Mouse (Mus musculus): Measurements from ENCODE around the gene Sgce. TPM values are rescaled to one million over a fixed set of nuclear protein-coding genes. Genes with fewer than 3 reads are reported as not detected.
A peak's percentile ranks its signal among the peaks of the same experiment; 100 is the strongest.
"Not testable (repeated sequence)": the region's sequence is repeated elsewhere in the genome, so short reads cannot be mapped to it uniquely, and the experiment has no call there.

Gene Sgce
- 67.8 and 74.8 TPM in 2 replicates for polyA plus RNA-seq (2015; fragmentation: Nextera tagmentation; extraction: Ambion mirVana)

DNA sequence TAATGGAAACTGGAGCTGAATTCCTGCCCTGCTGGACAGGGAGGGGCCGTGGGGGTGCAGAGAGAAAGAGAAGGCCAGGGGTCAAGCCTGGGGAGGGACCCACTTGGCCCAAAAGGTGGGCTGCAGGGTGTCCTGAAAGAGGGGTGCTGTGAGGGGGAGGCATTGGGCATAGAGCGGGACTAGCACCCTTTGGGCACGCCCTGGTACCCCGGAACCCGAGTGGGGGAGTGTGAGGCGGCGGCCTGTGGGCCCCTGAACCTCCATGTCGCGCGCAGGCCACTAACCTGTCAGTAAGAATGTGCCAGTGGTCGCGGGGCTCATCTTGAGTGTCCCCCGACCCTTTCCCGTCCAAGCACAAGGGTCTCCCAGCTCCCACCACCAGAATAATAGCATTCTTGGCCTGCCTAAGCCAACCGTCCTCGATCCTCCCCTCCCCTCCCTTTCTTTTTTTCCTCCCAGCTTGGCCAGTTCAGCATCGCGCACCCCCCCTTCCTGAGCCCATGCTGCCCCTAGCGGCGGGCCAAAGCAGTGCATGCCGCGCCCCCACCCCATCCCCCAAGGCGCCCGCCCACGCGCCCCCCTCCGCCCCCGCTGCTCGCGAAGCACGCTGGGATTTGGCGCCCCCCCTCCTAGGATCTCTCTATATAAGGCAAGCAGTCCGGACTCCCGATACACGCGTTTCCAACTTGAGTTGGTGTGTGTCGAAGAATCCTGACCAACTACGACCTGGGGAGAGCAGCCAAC lies at the start of gene Sgce, which contains the start of gene Peg10:
Sgce (minus strand) TSS at position 512 of the 744 bp plus-strand sequence.
Peg10 (plus strand) TSS at position 611 of the 744 bp plus-strand sequence.
- WGBS = 52% methylated on average over 31 of the region's 38 CpGs
- Histone ChIP-seq H3K36me3 (no peaks in the 10 kb centered on the region), H3K9me3 (no peaks in the 10 kb centered on the region), H3K4me3 (peak within 1 kb of the TSS; percentile 50), H3K27ac (peak within 1 kb of the TSS; percentile 59), H3K4me2 (peak within 1 kb of the TSS; percentile 81), H3K27me3 (no peaks in the 10 kb centered on the region), H3K4me1 (no peaks in the 10 kb centered on the region), H3K9ac (peak within 1 kb of the TSS; percentile 53)
- peak; percentile 65 for ATAC-seq (ENCODE audit: borderline replicate concordance, extremely low read depth, low FRiP score, low TSS enrichment)

DNA sequence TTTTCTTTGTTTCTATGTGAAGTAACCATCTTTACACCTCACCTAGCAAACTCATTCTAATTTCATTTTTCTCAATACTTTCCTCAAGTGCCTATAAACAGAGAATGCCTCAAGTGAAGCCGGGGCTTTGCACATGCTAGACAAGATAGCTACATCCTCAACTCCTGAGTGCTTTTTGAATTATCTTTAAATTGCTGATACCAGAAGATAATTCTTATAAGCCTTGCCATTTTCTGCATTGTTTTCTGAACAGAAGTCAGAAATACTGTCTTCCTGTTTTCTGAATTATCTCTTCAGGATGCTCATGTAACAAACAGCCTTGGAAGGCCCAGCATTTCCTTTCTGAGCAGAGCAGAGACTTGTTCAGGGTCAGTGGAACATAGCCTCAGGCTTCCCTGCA lies 49.3 kb upstream of the Sgce start:
- H3K36me3 ChIP-seq = no peaks in the 10 kb centered on the region
- no peak overlapping the region for H3K4me3 ChIP-seq
- H3K9me3 ChIP-seq = no peaks in the 10 kb centered on the region
- H3K27me3 ChIP-seq = no peaks in the 10 kb centered on the region
- H3K4me2 ChIP-seq = no peak overlapping the region
- no peak overlapping the region for H3K9ac ChIP-seq
- no peaks in the 10 kb centered on the region for H3K4me1 ChIP-seq
- no peak for ATAC-seq (ENCODE audit: borderline replicate concordance, extremely low read depth, low FRiP score, low TSS enrichment)
- WGBS = 84% methylated on average over 1 of the region's 1 CpGs
- no peak overlapping the region for H3K27ac ChIP-seq

- 36% methylated on average over 2 of the region's 2 CpGs for WGBS
- no peak overlapping the region for H3K4me2 ChIP-seq
- H3K27me3 ChIP-seq = no peaks in the 10 kb centered on the region
- H3K9ac ChIP-seq = no peak overlapping the region
- H3K9me3 ChIP-seq = no peaks in the 10 kb centered on the region
- ATAC-seq (ENCODE audit: borderline replicate concordance, extremely low read depth, low FRiP score, low TSS enrichment) = peak; percentile 99
- H3K36me3 ChIP-seq = no peaks in the 10 kb centered on the region
- no peaks in the 10 kb centered on the region for H3K4me1 ChIP-seq
- no peak overlapping the region for H3K27ac ChIP-seq
- H3K4me3 ChIP-seq = no peak overlapping the region
Observed at GRCm38 (mm10) chr6:4762252-4762651, 15.2 kb upstream of the Sgce start.

GRCm38 (mm10) chr6:4761415-4762142 lies 14.6 kb upstream of the Sgce start:
- H3K4me1 ChIP-seq; H3K4me2 ChIP-seq; H3K27me3 ChIP-seq; H3K27ac ChIP-seq; H3K9ac ChIP-seq; ATAC-seq (ENCODE audit: borderline replicate concordance, extremely low read depth, low FRiP score, low TSS enrichment); H3K36me3 ChIP-seq; H3K9me3 ChIP-seq; H3K4me3 ChIP-seq: not testable (repeated sequence)
- 33% methylated on average over 3 of the region's 3 CpGs for WGBS

GRCm38 (mm10) chr6:4754886-4755285 lies 7.9 kb upstream of the Sgce start:
- 91% methylated on average over 16 of the region's 16 CpGs for WGBS
- H3K36me3 ChIP-seq = peaks cover 3% of the 10 kb centered on the region; the same call in 1 of the 2 replicates
- no peak overlapping the region for H3K4me3 ChIP-seq
- H3K4me2 ChIP-seq = no peak overlapping the region
- H3K27ac ChIP-seq = no peak overlapping the region
- no peak overlapping the region for H3K9ac ChIP-seq
- no peaks in the 10 kb centered on the region for H3K9me3 ChIP-seq
- no peaks in the 10 kb centered on the region for H3K4me1 ChIP-seq
- no peaks in the 10 kb centered on the region for H3K27me3 ChIP-seq
- no peak for ATAC-seq (ENCODE audit: borderline replicate concordance, extremely low read depth, low FRiP score, low TSS enrichment)

DNA sequence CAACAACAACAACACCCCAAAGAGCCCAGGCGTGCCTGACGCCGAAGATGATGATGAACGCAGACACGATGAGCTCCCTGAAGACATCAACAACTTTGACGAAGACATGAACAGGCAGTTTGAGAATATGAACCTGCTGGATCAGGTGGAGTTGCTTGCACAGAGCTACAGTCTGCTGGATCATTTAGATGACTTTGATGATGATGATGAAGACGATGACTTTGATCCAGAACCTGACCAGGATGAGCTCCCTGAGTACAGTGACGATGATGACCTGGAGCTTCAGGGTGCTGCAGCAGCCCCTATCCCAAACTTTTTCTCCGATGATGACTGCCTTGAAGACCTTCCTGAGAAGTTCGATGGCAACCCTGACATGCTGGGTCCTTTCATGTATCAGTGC lies 7.3 kb upstream of the Sgce start:
- WGBS = 90% methylated on average over 10 of the region's 10 CpGs
- H3K9ac ChIP-seq = no peak overlapping the region

GRCm38 (mm10) chr6:4751355-4751754 lies 4.3 kb upstream of the Sgce start:
- Histone ChIP-seq H3K27me3 (no peaks in the 10 kb centered on the region), H3K27ac (no peak overlapping the region), H3K9ac (no peak overlapping the region), H3K36me3 (peaks cover 3% of the 10 kb centered on the region; the same call in 1 of the 2 replicates), H3K4me2 (no peak overlapping the region), H3K4me3 (no peak overlapping the region), H3K4me1 (no peaks in the 10 kb centered on the region), H3K9me3 (no peaks in the 10 kb centered on the region)
- 73% methylated on average over 4 of the region's 4 CpGs for WGBS
- ATAC-seq (ENCODE audit: borderline replicate concordance, extremely low read depth, low FRiP score, low TSS enrichment) = no peak

More for the DNA sequence above, 7.3 kb upstream of the Sgce start:
- H3K27me3 ChIP-seq = no peaks in the 10 kb centered on the region
- H3K9me3 ChIP-seq = no peaks in the 10 kb centered on the region
- H3K4me2 ChIP-seq = no peak overlapping the region
- H3K4me3 ChIP-seq = no peak overlapping the region
- no peak for ATAC-seq (ENCODE audit: borderline replicate concordance, extremely low read depth, low FRiP score, low TSS enrichment)
- peaks cover 3% of the 10 kb centered on the region; the same call in 1 of the 2 replicates for H3K36me3 ChIP-seq
- no peaks in the 10 kb centered on the region for H3K4me1 ChIP-seq
- H3K27ac ChIP-seq = no peak overlapping the region

DNA sequence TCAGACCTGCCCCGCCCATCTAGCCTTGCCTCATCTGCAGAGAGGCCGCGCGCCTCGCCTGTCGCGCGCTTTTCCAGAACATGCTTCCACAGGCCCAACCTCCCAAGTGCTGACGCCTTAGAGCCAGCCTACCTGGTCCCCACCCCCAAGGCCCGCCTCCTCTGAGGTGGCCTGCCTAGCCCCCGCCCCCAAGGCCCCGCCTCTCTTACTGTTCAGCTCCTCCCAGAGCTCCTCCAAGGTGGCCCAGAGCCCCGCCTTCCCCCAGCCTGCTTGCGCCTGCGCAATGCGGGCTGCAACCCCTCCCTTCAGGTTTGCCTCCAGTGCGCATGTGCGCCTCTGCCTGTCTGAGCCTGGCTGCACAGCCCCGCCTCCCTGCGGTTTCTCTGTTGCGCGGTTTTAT lies 2.1 kb upstream of the Sgce start:
- no peaks in the 10 kb centered on the region for H3K4me1 ChIP-seq
- H3K27me3 ChIP-seq = no peaks in the 10 kb centered on the region
- no peak overlapping the region for H3K9ac ChIP-seq
- no peak overlapping the region for H3K27ac ChIP-seq
- H3K4me3 ChIP-seq = peak overlapping the region; percentile 50
- H3K9me3 ChIP-seq = no peaks in the 10 kb centered on the region
- peak; percentile 94 for ATAC-seq (ENCODE audit: borderline replicate concordance, extremely low read depth, low FRiP score, low TSS enrichment)
- H3K4me2 ChIP-seq = peak overlapping the region; percentile 81
- 50% methylated on average over 22 of the region's 22 CpGs for WGBS
- H3K36me3 ChIP-seq = no peaks in the 10 kb centered on the region

GRCm38 (mm10) chr6:4748506-4748961 lies 1.5 kb upstream of the Sgce start:
- no peak overlapping the region for H3K9ac ChIP-seq
- WGBS = 48% methylated on average over 15 of the region's 15 CpGs
- H3K27ac ChIP-seq = 0 out of 2 replicates have a peak overlapping the region, but pooled peaks have one; percentile 4
- ATAC-seq (ENCODE audit: borderline replicate concordance, extremely low read depth, low FRiP score, low TSS enrichment) = peak; percentile 1; the same call in 1 of the 2 replicates
- H3K27me3 ChIP-seq = no peaks in the 10 kb centered on the region
- no peaks in the 10 kb centered on the region for H3K9me3 ChIP-seq
- no peaks in the 10 kb centered on the region for H3K4me1 ChIP-seq
- no peaks in the 10 kb centered on the region for H3K36me3 ChIP-seq
- H3K4me2 ChIP-seq = peak overlapping the region; percentile 81
- H3K4me3 ChIP-seq = peak overlapping the region; percentile 50

GRCm38 (mm10) chr6:4747677-4748505 lies 884 bp upstream of the Sgce start:
- WGBS = 51% methylated on average over 71 of the region's 71 CpGs
- H3K4me1 ChIP-seq = no peaks in the 10 kb centered on the region
- H3K36me3 ChIP-seq = no peaks in the 10 kb centered on the region
- 0 out of 2 replicates have a peak, but pooled peaks have one; percentile 13 for ATAC-seq (ENCODE audit: borderline replicate concordance, extremely low read depth, low FRiP score, low TSS enrichment)
- peak overlapping the region; percentile 59 for H3K27ac ChIP-seq
- 0 out of 2 replicates have a peak overlapping the region, but pooled peaks have one; percentile 4 for H3K9ac ChIP-seq
- peak overlapping the region; percentile 81 for H3K4me2 ChIP-seq
- H3K9me3 ChIP-seq = no peaks in the 10 kb centered on the region
- H3K4me3 ChIP-seq = peak overlapping the region; percentile 50
- no peaks in the 10 kb centered on the region for H3K27me3 ChIP-seq

DNA sequence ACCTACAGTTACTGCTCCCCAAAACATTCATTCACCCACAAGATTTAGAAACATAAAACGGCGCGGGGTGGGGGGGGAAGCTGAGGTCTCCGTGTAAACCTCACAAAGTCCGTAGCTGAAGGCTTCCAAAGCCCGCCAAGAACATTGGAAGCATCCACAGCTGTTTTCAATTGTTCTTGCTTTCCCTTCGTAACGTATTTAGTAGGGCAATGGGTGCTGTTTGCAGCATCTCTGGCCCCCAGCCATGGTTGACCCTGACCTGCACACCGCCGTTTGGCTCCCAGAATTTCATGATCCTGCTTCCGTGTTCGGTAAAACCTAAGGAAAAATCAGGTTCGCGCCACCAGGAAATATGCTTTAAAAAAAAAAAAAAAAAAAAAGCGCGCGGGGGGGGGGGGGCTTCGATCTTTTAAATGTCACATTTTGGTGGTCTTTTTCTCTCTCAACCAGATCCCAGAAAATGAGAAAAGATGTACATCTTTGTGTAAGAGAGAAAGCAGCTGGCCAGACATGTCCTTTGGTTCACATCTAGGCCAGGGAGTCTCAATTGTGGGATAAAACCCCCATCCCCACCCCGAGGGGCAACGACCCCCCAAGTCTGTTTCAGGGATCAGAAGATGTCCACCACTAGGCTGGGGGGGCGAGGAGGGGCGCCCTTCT lies 841 bp downstream of the Sgce start:
- Histone ChIP-seq H3K9me3 (no peaks in the 10 kb centered on the region), H3K27me3 (no peaks in the 10 kb centered on the region), H3K9ac (peak overlapping the region; percentile 53), H3K4me3 (peak overlapping the region; percentile 50), H3K4me1 (peaks cover 2% of the 10 kb centered on the region; the same call in 1 of the 2 replicates), H3K36me3 (no peaks in the 10 kb centered on the region), H3K27ac (peak overlapping the region; percentile 43; the same call in 1 of the 2 replicates), H3K4me2 (peak overlapping the region; percentile 81)
- no peak for ATAC-seq (ENCODE audit: borderline replicate concordance, extremely low read depth, low FRiP score, low TSS enrichment)
- whole genome bisulfite sequencing = 55% methylated on average over 22 of the region's 22 CpGs
